Mouse (Mus musculus): ENCODE results near the gene Heatr6. TPM values are rescaled to one million over a fixed set of nuclear protein-coding genes. Genes with fewer than 3 reads are reported as not detected.

The Heatr6 gene
- polyA plus RNA-seq, 1 experiment = 10.2 TPM

- no peaks in the 10 kb centered on the region for H3K79me2 ChIP-seq (ENCODE audit: control insufficient read depth, insufficient read depth)
- H3K27me3 ChIP-seq (ENCODE audit: control insufficient read depth, insufficient read depth, insufficient read length) = peaks cover 42% of the 10 kb centered on the region
- no peaks in the 10 kb centered on the region for H3K79me3 ChIP-seq (ENCODE audit: low read depth)
- H3K4me3 ChIP-seq (ENCODE audit: insufficient read depth, poor library complexity, severe bottlenecking) = no peak overlapping the region
- H3K36me3 ChIP-seq (ENCODE audit: control insufficient read depth, insufficient read depth) = no peaks in the 10 kb centered on the region
- TF ChIP-seq CEBPB (IDR thresholded peaks at IDR 0.05; ENCODE audit: low read depth) (no peak), FOSL1 (IDR thresholded peaks at IDR 0.05; ENCODE audit: insufficient read depth, low read length, poor library complexity, severe bottlenecking) (no peak), MAX (IDR thresholded peaks at IDR 0.05) (no peak), MYOD1 (IDR thresholded peaks at IDR 0.05; ENCODE audit: control insufficient read depth, insufficient read length, low read depth) (no peak), CTCF (IDR thresholded peaks at IDR 0.05; ENCODE audit: control insufficient read depth, insufficient read depth, insufficient read length) (no peak), MYOG (IDR thresholded peaks at IDR 0.05; ENCODE audit: control insufficient read depth, extremely low read depth, insufficient read length) (no peak), USF1 (IDR thresholded peaks at IDR 0.05; ENCODE audit: low read depth) (no peak)
- H3ac ChIP-seq (ENCODE audit: control insufficient read depth, insufficient read length, low read depth) = no peak overlapping the region
These were observed 10.7 kb upstream of the Heatr6 start for GRCm38 (mm10) chr11:83742731-83743355.

- TF ChIP-seq CTCF (IDR thresholded peaks at IDR 0.05; ENCODE audit: control insufficient read depth, insufficient read depth, insufficient read length) (no peak), MYOG (IDR thresholded peaks at IDR 0.05; ENCODE audit: control insufficient read depth, extremely low read depth, insufficient read length) (no peak), MYOD1 (IDR thresholded peaks at IDR 0.05; ENCODE audit: control insufficient read depth, insufficient read length, low read depth) (no peak), CEBPB (IDR thresholded peaks at IDR 0.05; ENCODE audit: low read depth) (no peak), USF1 (IDR thresholded peaks at IDR 0.05; ENCODE audit: low read depth) (no peak), MAX (IDR thresholded peaks at IDR 0.05) (no peak), FOSL1 (IDR thresholded peaks at IDR 0.05; ENCODE audit: insufficient read depth, low read length, poor library complexity, severe bottlenecking) (no peak)
- no peak overlapping the region for H3K4me3 ChIP-seq (ENCODE audit: insufficient read depth, poor library complexity, severe bottlenecking)
- H3K36me3 ChIP-seq (ENCODE audit: control insufficient read depth, insufficient read depth) = no peaks in the 10 kb centered on the region
- peaks cover 45% of the 10 kb centered on the region for H3K27me3 ChIP-seq (ENCODE audit: control insufficient read depth, insufficient read depth, insufficient read length)
- no peaks in the 10 kb centered on the region for H3K79me3 ChIP-seq (ENCODE audit: low read depth)
- H3K79me2 ChIP-seq (ENCODE audit: control insufficient read depth, insufficient read depth) = no peaks in the 10 kb centered on the region
- H3ac ChIP-seq (ENCODE audit: control insufficient read depth, insufficient read length, low read depth) = no peak overlapping the region
These were observed 10.0 kb upstream of the Heatr6 start for GRCm38 (mm10) chr11:83743525-83743924.

GRCm38 (mm10) chr11:83746152-83746551, 7.3 kb upstream of the Heatr6 start:
- Histone ChIP-seq H3K27me3 (ENCODE audit: control insufficient read depth, insufficient read depth, insufficient read length) (peaks cover 38% of the 10 kb centered on the region), H3ac (ENCODE audit: control insufficient read depth, insufficient read length, low read depth) (no peak overlapping the region), H3K79me2 (ENCODE audit: control insufficient read depth, insufficient read depth) (no peaks in the 10 kb centered on the region)

GRCm38 (mm10) chr11:83746681-83747080, 6.8 kb upstream of the Heatr6 start, which contains the start of gene Wfdc21:
Wfdc21 (plus strand) TSS chr11:83746940.
- Histone ChIP-seq H3ac (ENCODE audit: control insufficient read depth, insufficient read length, low read depth) (no peak within 1 kb of the TSS), H3K79me3 (ENCODE audit: low read depth) (no peaks in the 10 kb centered on the region), H3K79me2 (ENCODE audit: control insufficient read depth, insufficient read depth) (no peaks in the 10 kb centered on the region), H3K36me3 (ENCODE audit: control insufficient read depth, insufficient read depth) (no peaks in the 10 kb centered on the region), H3K4me3 (ENCODE audit: insufficient read depth, poor library complexity, severe bottlenecking) (no peak within 1 kb of the TSS), H3K27me3 (ENCODE audit: control insufficient read depth, insufficient read depth, insufficient read length) (peaks cover 36% of the 10 kb centered on the region)
- TF ChIP-seq CTCF (IDR thresholded peaks at IDR 0.05; ENCODE audit: control insufficient read depth, insufficient read depth, insufficient read length) = no peak
- TF ChIP-seq MYOD1 (IDR thresholded peaks at IDR 0.05; ENCODE audit: control insufficient read depth, insufficient read length, low read depth) = no peak
- no peak for TF ChIP-seq USF1 (IDR thresholded peaks at IDR 0.05; ENCODE audit: low read depth)
- no peak for TF ChIP-seq MYOG (IDR thresholded peaks at IDR 0.05; ENCODE audit: control insufficient read depth, extremely low read depth, insufficient read length)
- TF ChIP-seq FOSL1 (IDR thresholded peaks at IDR 0.05; ENCODE audit: insufficient read depth, low read length, poor library complexity, severe bottlenecking) = no peak
- no peak for TF ChIP-seq MAX (IDR thresholded peaks at IDR 0.05)

More at GRCm38 (mm10) chr11:83746152-83746551, 7.3 kb upstream of the Heatr6 start:
- no peak overlapping the region for H3K4me3 ChIP-seq (ENCODE audit: insufficient read depth, poor library complexity, severe bottlenecking)
- H3K36me3 ChIP-seq (ENCODE audit: control insufficient read depth, insufficient read depth) = no peaks in the 10 kb centered on the region
- TF ChIP-seq CEBPB (IDR thresholded peaks at IDR 0.05; ENCODE audit: low read depth) (no peak), MYOG (IDR thresholded peaks at IDR 0.05; ENCODE audit: control insufficient read depth, extremely low read depth, insufficient read length) (no peak), USF1 (IDR thresholded peaks at IDR 0.05; ENCODE audit: low read depth) (no peak), CTCF (IDR thresholded peaks at IDR 0.05; ENCODE audit: control insufficient read depth, insufficient read depth, insufficient read length) (no peak), MAX (IDR thresholded peaks at IDR 0.05) (no peak)
- H3K79me3 ChIP-seq (ENCODE audit: low read depth) = no peaks in the 10 kb centered on the region

- Histone ChIP-seq H3K36me3 (ENCODE audit: control insufficient read depth, insufficient read depth) (no peaks in the 10 kb centered on the region), H3K79me2 (ENCODE audit: control insufficient read depth, insufficient read depth) (no peaks in the 10 kb centered on the region), H3K79me3 (ENCODE audit: low read depth) (no peaks in the 10 kb centered on the region), H3K27me3 (ENCODE audit: control insufficient read depth, insufficient read depth, insufficient read length) (peaks cover 30% of the 10 kb centered on the region), H3K4me3 (ENCODE audit: insufficient read depth, poor library complexity, severe bottlenecking) (no peak overlapping the region), H3ac (ENCODE audit: control insufficient read depth, insufficient read length, low read depth) (no peak overlapping the region)
- TF ChIP-seq MYOD1 (IDR thresholded peaks at IDR 0.05; ENCODE audit: control insufficient read depth, insufficient read length, low read depth) = no peak
- TF ChIP-seq USF1 (IDR thresholded peaks at IDR 0.05; ENCODE audit: low read depth) = no peak
- no peak for TF ChIP-seq CTCF (IDR thresholded peaks at IDR 0.05; ENCODE audit: control insufficient read depth, insufficient read depth, insufficient read length)
- TF ChIP-seq MAX (IDR thresholded peaks at IDR 0.05) = no peak
- TF ChIP-seq FOSL1 (IDR thresholded peaks at IDR 0.05; ENCODE audit: insufficient read depth, low read length, poor library complexity, severe bottlenecking) = no peak
- TF ChIP-seq CEBPB (IDR thresholded peaks at IDR 0.05; ENCODE audit: low read depth) = no peak
- no peak for TF ChIP-seq MYOG (IDR thresholded peaks at IDR 0.05; ENCODE audit: control insufficient read depth, extremely low read depth, insufficient read length)
These were observed 5.9 kb upstream of the Heatr6 start for GRCm38 (mm10) chr11:83747376-83748265.
